Mouse (Mus musculus): ENCODE data around the gene Naa25.
"Not testable (repeated sequence)": the region's sequence is repeated elsewhere in the genome, so short reads cannot be mapped to it uniquely, and the experiment has no call there.

Gene Naa25

GRCm38 (mm10) chr5:121397187-121398145 lies at the start of gene Naa25:
Gene Naa25 (plus strand): TSS chr5:121397936.
- peak; percentile 82 for DNase-seq (ENCODE audit: low read depth, low spot score)

- DNase-seq (ENCODE audit: low read depth, low spot score), result no peak
Observed at GRCm38 (mm10) chr5:121359229-121359628, 38.5 kb upstream of the Naa25 start.

- DNase-seq (ENCODE audit: low read depth, low spot score), result no peak
Observed at GRCm38 (mm10) chr5:121361696-121362095, 36.0 kb upstream of the Naa25 start.

- no peak for DNase-seq (ENCODE audit: low read depth, low spot score)
Observed at GRCm38 (mm10) chr5:121363441-121363840, 34.3 kb upstream of the Naa25 start.

DNA sequence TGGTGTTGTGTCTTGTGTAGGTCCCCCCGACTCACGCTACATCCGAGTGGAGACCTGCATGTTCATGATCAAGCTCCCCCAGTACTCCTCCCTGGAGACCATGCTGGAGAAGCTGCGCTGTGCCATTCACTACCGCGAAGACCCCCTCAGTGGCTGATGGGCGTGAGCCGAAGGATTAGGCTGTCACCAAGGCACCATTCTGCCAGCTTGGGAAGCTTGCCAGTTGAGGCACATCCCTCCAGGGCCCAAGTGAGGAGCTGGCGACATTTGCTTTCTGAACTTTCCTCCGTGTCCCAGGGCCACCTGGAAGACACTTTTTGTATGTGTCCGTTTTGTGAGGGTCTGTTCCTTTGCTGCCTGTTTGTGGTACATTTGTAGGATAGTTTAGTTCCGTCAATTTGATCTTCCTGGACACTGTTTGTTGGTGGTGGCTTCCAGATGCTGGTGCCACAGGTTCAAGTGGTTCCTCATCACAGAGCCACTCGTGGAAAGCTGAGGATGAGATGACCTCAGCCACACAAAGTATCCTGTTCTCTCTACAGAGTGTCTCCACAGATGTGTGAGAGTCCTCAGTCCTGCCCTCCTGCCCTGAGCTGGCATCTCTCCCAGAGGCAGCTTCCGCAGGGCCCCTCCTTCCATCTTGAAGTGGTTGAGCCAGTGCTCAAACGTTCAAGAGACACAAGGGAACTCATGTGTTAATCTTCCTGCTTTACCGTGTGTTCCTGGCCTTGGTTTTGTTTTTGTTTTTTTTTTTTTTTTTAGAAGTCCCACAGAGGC lies 31.1 kb upstream of the Naa25 start:
- no peak for DNase-seq (ENCODE audit: low read depth, low spot score)

DNA sequence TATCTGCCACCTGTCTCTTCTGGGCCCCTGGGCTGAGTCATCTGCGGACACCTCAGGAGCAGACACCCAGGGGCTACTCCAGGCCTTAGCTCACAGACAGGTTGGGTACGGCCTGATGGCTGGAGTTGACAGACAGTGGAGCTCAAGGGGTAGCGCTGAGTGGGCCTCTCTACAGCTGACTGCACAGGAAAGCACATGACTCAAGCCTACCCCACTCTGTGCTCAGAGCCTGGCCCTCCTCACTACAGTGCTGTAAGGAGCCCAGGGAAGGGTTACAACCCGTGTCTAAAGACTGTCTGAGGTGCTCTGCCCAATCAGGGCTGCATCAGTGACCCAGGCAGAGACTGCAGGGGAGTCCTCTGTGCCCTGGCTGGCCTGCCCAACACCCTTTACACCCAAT lies 30.5 kb upstream of the Naa25 start:
- no peak for DNase-seq (ENCODE audit: low read depth, low spot score)

- DNase-seq (ENCODE audit: low read depth, low spot score), result no peak
Observed at GRCm38 (mm10) chr5:121371712-121372111, 26.0 kb upstream of the Naa25 start.

- DNase-seq (ENCODE audit: low read depth, low spot score), result no peak
Observed at GRCm38 (mm10) chr5:121374790-121375189, 22.9 kb upstream of the Naa25 start.

DNA sequence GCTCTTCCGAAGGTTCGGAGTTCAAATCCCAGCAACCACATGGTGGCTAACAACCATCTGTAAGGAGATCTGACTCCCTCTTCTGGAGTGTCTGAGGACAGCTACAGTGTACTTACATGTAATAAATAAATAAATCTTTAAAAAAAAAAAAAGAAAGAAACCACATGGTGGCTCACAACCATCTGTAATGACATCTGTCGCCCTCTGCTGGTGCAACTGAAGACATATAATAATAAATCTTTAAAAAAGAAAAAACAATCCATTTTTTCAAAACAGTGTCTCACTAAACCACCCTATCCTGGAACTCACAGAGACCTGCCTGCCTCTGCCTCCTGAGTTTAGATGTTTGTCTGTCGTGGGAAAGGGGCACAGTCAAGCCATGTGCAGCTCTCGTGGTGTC lies 20.8 kb upstream of the Naa25 start:
- DNase-seq (ENCODE audit: low read depth, low spot score), result not testable (repeated sequence)

- DNase-seq (ENCODE audit: low read depth, low spot score), result no peak
Observed at GRCm38 (mm10) chr5:121378678-121379256, 19.0 kb upstream of the Naa25 start.

DNA sequence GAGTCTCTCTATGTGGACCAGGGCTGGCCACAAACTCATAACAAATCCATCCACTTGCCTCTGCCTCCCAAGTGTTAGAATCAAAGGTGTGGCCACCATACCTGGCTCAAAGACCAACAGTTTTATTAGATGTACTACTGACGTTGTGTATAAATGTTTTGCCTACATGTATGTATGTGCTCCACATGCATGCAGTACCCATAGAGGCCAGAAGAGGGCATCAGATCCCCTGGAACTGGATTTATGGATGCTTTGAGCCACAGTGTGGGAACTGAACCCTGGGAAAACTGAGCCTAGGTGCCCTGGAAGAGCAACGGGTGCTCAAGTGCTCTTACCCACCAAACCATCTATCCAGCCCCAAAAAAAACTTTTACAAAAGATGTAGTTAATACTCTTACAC lies 17.0 kb upstream of the Naa25 start:
- DNase-seq (ENCODE audit: low read depth, low spot score), result no peak

DNA sequence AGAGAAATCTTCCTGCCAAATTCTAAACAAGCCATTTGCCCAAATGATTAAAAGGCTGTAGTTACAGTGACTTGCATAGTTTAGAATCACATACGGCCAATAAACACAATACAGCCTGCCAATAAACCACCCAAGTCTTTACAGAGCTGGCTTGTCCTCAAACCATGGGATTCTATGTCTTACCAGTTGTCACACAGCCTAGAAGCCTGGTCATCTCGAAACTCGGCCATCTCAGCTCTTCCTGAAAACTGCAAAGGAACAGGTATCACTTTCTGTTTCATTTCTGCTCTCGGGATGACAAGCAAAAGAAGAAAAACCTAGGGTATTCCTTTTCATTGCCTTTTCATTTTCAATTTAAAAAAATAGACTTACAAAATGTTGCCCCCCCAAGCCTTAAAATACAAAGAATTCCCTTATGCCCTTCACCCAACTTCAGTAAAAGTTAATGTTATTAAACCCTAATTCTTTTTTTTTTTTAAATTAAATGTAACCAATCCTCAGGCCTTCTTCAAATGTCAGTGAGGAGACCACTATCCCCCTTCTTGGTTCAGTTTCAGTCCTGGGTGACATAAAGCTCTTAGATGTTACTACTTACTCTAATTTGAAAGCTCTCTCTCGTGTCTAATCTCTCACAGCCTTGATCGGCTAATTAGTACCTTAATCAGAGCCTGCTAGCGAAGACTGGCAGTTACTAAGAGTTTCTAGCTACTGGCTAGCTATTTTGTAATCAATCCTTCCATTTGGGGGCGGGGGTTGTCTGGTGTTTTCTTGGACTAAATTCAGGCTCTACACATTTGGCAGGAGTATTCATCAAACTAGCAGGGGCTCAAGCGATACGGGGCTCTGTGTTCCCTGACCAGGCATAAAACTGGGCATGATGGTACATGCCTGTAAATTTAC lies 13.6 kb upstream of the Naa25 start:
- DNase-seq (ENCODE audit: low read depth, low spot score), result peak; percentile 59

GRCm38 (mm10) chr5:121384757-121385460 lies 12.8 kb upstream of the Naa25 start:
- peak; percentile 44 for DNase-seq (ENCODE audit: low read depth, low spot score)

GRCm38 (mm10) chr5:121385461-121386119 lies 12.1 kb upstream of the Naa25 start, which contains the start of gene Trafd1:
Gene Trafd1 (minus strand): TSS chr5:121385632.
- DNase-seq (ENCODE audit: low read depth, low spot score), result peak; percentile 83

DNA sequence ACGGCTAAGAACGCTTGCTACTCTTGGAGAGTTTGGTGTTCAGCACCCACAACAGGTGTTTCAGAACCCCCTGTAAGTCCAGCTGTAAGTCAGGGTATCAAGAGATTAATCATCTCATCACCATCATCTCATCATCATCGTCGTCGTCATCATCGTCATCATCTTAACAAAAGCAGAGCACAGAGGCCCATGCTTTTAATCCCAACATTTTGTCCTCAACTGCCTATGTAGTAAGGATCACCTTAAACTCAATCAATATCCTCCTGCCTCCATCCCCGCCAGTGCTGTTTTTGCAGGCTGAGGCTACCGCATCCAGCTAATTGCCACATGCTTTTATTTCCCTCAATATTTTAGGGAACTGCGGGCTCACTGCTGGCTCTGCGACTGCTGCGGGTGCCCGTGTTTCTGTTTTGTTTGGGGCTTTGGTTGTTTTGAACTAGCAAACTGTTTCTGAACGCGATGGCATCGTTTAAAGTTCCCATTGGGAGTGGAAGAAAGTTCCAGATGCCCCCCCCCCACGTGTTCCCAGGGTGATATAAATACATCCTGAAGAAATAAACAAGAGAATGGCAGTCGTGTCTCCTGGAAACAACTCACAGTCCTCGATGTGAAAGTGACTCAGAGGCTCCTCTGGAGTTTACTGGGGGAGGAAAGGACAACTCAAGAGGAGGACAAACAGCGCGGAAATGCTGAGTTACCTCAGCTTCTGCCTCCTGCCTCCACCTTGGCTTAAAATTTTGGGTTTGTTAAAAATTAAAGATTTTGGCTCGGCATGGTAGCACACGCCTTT lies 11.4 kb upstream of the Naa25 start:
- no peak for DNase-seq (ENCODE audit: low read depth, low spot score)

DNA sequence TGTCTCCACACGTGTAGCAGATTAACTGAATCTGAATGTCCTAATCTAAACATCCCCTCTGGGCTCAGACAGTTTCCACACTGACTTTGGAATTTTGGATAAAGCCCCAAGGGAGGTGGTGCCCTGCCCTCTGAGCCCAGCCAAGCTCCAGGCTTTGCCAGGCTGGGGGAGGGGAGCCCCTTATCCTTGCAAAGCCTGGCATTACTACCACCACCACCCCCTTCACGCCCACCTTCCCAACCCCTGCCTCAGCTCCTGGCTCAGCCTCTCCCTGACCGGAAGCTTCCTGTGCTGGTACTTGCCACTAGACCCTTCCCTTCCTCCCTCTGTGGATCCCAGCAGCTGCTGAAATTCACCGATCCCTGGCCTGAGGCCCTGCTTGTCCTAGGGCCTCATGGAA lies 10.6 kb upstream of the Naa25 start:
- no peak for DNase-seq (ENCODE audit: low read depth, low spot score)

DNA sequence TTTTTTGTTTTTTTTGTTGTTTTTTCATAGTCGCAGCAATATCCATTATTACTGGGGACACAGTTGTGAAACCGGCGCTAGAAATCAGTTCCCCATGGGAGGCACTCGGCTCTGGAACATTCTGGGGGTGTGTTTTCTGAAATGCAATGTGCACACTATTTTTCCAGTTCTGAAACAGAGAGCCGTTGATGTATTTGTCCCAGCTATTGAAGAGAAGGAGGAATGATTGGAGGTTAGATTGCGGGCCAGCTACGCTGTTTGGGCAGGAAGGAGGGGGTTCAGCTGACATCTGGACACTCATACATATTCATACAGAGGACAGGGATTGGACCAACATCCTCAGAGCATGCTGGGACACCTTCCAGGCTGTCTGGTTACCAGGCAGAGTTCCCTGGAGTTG lies 8.6 kb upstream of the Naa25 start:
- no peak for DNase-seq (ENCODE audit: low read depth, low spot score)

- no peak for DNase-seq (ENCODE audit: low read depth, low spot score)
Observed at GRCm38 (mm10) chr5:121389691-121390090, 8.0 kb upstream of the Naa25 start.

All from retina, adult 2 months (tissue).